Mouse (Mus musculus): Measurements from ENCODE around the gene Epb41l1. TPM values are rescaled to one million over a fixed set of nuclear protein-coding genes. Genes with fewer than 3 reads are reported as not detected.

The Epb41l1 gene
- polyA plus RNA-seq, 1 experiment from 2014 or later: 1.5 TPM

- ATAC-seq (replicated peaks; ENCODE audit: low FRiP score): no peak
- WGBS: 53% methylated on average over 11 of the region's 11 CpGs
- H3K4me1 ChIP-seq (replicated peaks; ENCODE audit: control insufficient read depth, insufficient read depth, low read length): no peaks in the 10 kb centered on the region
Observed at GRCm38 (mm10) chr2:156584154-156584796, 163.6 kb downstream of the Epb41l1 start.

GRCm38 (mm10) chr2:156584797-156585471, 164.2 kb downstream of the Epb41l1 start:
- WGBS: 55% methylated on average over 14 of the region's 14 CpGs
- H3K9ac ChIP-seq (ENCODE audit: low read depth, low read length): no peak overlapping the region

More at GRCm38 (mm10) chr2:156584154-156584796, 163.6 kb downstream of the Epb41l1 start:
- Histone ChIP-seq H3K4me2 (no peak overlapping the region), H3K36me3 (ENCODE audit: control insufficient read depth, insufficient read depth, low read length) (no peaks in the 10 kb centered on the region), H3K9ac (ENCODE audit: low read depth, low read length) (no peak overlapping the region), H3K27ac (ENCODE audit: low read depth, low read length) (no peak overlapping the region), H3K4me3 (ENCODE audit: low read depth, low read length) (no peak overlapping the region), H3K9me3 (ENCODE audit: control insufficient read depth, low read length) (no peaks in the 10 kb centered on the region), H3K27me3 (replicated peaks; ENCODE audit: control insufficient read depth, insufficient read depth, low read length) (peaks cover 5% of the 10 kb centered on the region; the same call in 1 of the 2 replicates)
- no peak for DNase-seq (ENCODE audit: low spot score)

GRCm38 (mm10) chr2:156589481-156589880, 168.8 kb downstream of the Epb41l1 start:
- Histone ChIP-seq H3K27me3 (replicated peaks; ENCODE audit: control insufficient read depth, insufficient read depth, low read length) (no peaks in the 10 kb centered on the region), H3K4me2 (no peak overlapping the region), H3K4me1 (replicated peaks; ENCODE audit: control insufficient read depth, insufficient read depth, low read length) (no peaks in the 10 kb centered on the region), H3K36me3 (ENCODE audit: control insufficient read depth, insufficient read depth, low read length) (no peaks in the 10 kb centered on the region), H3K27ac (ENCODE audit: low read depth, low read length) (no peak overlapping the region), H3K9me3 (ENCODE audit: control insufficient read depth, low read length) (no peaks in the 10 kb centered on the region), H3K9ac (ENCODE audit: low read depth, low read length) (no peak overlapping the region), H3K4me3 (ENCODE audit: low read depth, low read length) (no peak overlapping the region)
- ATAC-seq (replicated peaks; ENCODE audit: low FRiP score) (no peak), DNase-seq (ENCODE audit: low spot score) (no peak)
- WGBS: 90% methylated on average over 9 of the region's 9 CpGs

More at GRCm38 (mm10) chr2:156584797-156585471, 164.2 kb downstream of the Epb41l1 start:
- peaks cover 5% of the 10 kb centered on the region; the same call in 1 of the 2 replicates for H3K27me3 ChIP-seq (replicated peaks; ENCODE audit: control insufficient read depth, insufficient read depth, low read length)
- no peak overlapping the region for H3K4me3 ChIP-seq (ENCODE audit: low read depth, low read length)
- H3K4me1 ChIP-seq (replicated peaks; ENCODE audit: control insufficient read depth, insufficient read depth, low read length): no peaks in the 10 kb centered on the region
- no peak overlapping the region for H3K4me2 ChIP-seq
- no peak overlapping the region for H3K27ac ChIP-seq (ENCODE audit: low read depth, low read length)
- no peaks in the 10 kb centered on the region for H3K9me3 ChIP-seq (ENCODE audit: control insufficient read depth, low read length)
- ATAC-seq (replicated peaks; ENCODE audit: low FRiP score) (no peak), DNase-seq (ENCODE audit: low spot score) (no peak)
- no peaks in the 10 kb centered on the region for H3K36me3 ChIP-seq (ENCODE audit: control insufficient read depth, insufficient read depth, low read length)

Small RNA genes lying within 50 kb of the gene (microRNA-seq; reads per million reads assigned to microRNA genes)
- gene Gm22758 (ENCODE audit: borderline number of aligned reads): not detected

Other genes with a start within 250 kb of the Epb41l1 start
- gene Rbm39, start 240.7 kb upstream of the Epb41l1 start, polyA plus RNA-seq (2014; fragmentation: Nextera tagmentation; extraction: Ambion mirVana): 485 and 514 TPM in 2 replicates
- gene Phf20, start 224.4 kb upstream of the Epb41l1 start, polyA plus RNA-seq (2014; fragmentation: Nextera tagmentation; extraction: Ambion mirVana): 33.8 and 42.9 TPM in 2 replicates
- 2.6 and 2.9 TPM in 2 replicates for gene Cnbd2, start 108.6 kb upstream of the Epb41l1 start, polyA plus RNA-seq (2014; fragmentation: Nextera tagmentation; extraction: Ambion mirVana)
- 58.9 and 63.6 TPM in 2 replicates for gene Scand1, start 108.2 kb upstream of the Epb41l1 start, polyA plus RNA-seq (2014; fragmentation: Nextera tagmentation; extraction: Ambion mirVana)
- 32.2 and 33.6 TPM in 2 replicates for gene Aar2, start 126.7 kb downstream of the Epb41l1 start, polyA plus RNA-seq (2014; fragmentation: Nextera tagmentation; extraction: Ambion mirVana)
- gene Dlgap4, start 192.8 kb downstream of the Epb41l1 start, polyA plus RNA-seq (2014; fragmentation: Nextera tagmentation; extraction: Ambion mirVana): 46.9 and 50.0 TPM in 2 replicates